Mouse (Mus musculus): Measurements from ENCODE around the gene Sorcs3.

DNA sequence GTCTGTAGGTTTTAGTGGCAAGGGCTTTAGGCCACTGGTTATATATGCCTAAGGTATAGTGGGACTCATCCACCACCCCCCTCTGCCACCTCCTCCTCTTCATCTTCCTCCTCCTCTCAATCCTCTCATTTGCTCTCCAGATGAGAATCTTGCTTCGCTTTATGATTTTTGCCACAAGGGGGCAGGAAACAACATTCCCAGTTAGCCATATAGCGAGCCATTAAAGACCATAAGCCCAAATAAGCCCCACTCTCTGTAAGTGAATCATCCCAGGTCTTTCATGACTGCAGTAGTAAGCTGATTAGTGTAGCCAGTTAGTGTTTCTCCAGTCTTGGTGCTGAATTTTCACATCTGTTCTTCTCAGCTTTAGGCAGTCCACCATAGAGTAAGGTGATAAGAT lies 205.5 kb downstream of the Sorcs3 start:
- TF ChIP-seq CTCF (IDR thresholded peaks at IDR 0.05; ENCODE audit: control insufficient read depth, insufficient read depth, insufficient read length) (no peak), MYOG (IDR thresholded peaks at IDR 0.05; ENCODE audit: control insufficient read depth, extremely low read depth, insufficient read length) (no peak), USF1 (IDR thresholded peaks at IDR 0.05; ENCODE audit: low read depth) (no peak), MAX (IDR thresholded peaks at IDR 0.05) (no peak)
